Mouse (Mus musculus): ENCODE results near the gene Lat.
"Not testable (repeated sequence)": the region's sequence is repeated elsewhere in the genome, so short reads cannot be mapped to it uniquely, and the experiment has no call there.

GRCm38 (mm10) chr7:126325576-126326273, 43.6 kb downstream of the Lat start:
- TF ChIP-seq CTCF, EP300 (IDR thresholded peaks at IDR 0.05): not testable (repeated sequence)
